Mouse (Mus musculus): Measurements from ENCODE around the gene Olfr943. TPM values are rescaled to one million over a fixed set of nuclear protein-coding genes. Genes with fewer than 3 reads are reported as not detected.

The Olfr943 gene
- not detected in 2 replicates for polyA plus RNA-seq (2016; fragmentation: Nextera tagmentation; extraction: Ambion mirVana)

- no peaks in the 10 kb centered on the region for H3K36me3 ChIP-seq
- no peaks in the 10 kb centered on the region for H3K4me1 ChIP-seq
- no peak for DNase-seq (ENCODE audit: low spot score)
- WGBS = 90% methylated on average over 5 of the region's 5 CpGs
- no peaks in the 10 kb centered on the region for H3K27me3 ChIP-seq (ENCODE audit: insufficient read depth, poor library complexity, severe bottlenecking)
- H3K27ac ChIP-seq = no peak within 1 kb of the TSS
- H3K4me3 ChIP-seq = no peak within 1 kb of the TSS
- no peaks in the 10 kb centered on the region for H3K9me3 ChIP-seq
Observed at GRCm38 (mm10) chr9:39166004-39166403, at the start of gene Olfr943. TSS of gene Olfr943 (plus strand) at chr9:39166304.

GRCm38 (mm10) chr9:39127326-39127725 lies 38.8 kb upstream of the Olfr943 start:
- H3K36me3 ChIP-seq = no peaks in the 10 kb centered on the region
- H3K4me1 ChIP-seq = no peaks in the 10 kb centered on the region
- H3K27me3 ChIP-seq (ENCODE audit: insufficient read depth, poor library complexity, severe bottlenecking) = no peaks in the 10 kb centered on the region
- 71% methylated on average over 1 of the region's 1 CpGs for WGBS
- H3K4me3 ChIP-seq = no peak overlapping the region
- H3K9me3 ChIP-seq = no peaks in the 10 kb centered on the region
- H3K27ac ChIP-seq = no peak overlapping the region
- DNase-seq (ENCODE audit: low spot score) = no peak

GRCm38 (mm10) chr9:39127831-39128230 lies 38.3 kb upstream of the Olfr943 start, which contains the start of gene Olfr27:
TSS of gene Olfr27 (plus strand) at chr9:39128131.
- Histone ChIP-seq H3K4me3 (no peak within 1 kb of the TSS), H3K4me1 (no peaks in the 10 kb centered on the region), H3K9me3 (no peaks in the 10 kb centered on the region), H3K27me3 (ENCODE audit: insufficient read depth, poor library complexity, severe bottlenecking) (no peaks in the 10 kb centered on the region), H3K27ac (no peak within 1 kb of the TSS), H3K36me3 (no peaks in the 10 kb centered on the region)
- DNase-seq (ENCODE audit: low spot score) = no peak

GRCm38 (mm10) chr9:39152401-39152800 lies 13.7 kb upstream of the Olfr943 start:
- no peaks in the 10 kb centered on the region for H3K4me1 ChIP-seq
- no peaks in the 10 kb centered on the region for H3K36me3 ChIP-seq
- H3K9me3 ChIP-seq = no peaks in the 10 kb centered on the region
- DNase-seq (ENCODE audit: low spot score) = no peak
- H3K27me3 ChIP-seq (ENCODE audit: insufficient read depth, poor library complexity, severe bottlenecking) = no peaks in the 10 kb centered on the region
- H3K4me3 ChIP-seq = no peak overlapping the region
- WGBS = 38% methylated on average over 1 of the region's 1 CpGs
- H3K27ac ChIP-seq = no peak overlapping the region

- DNase-seq (ENCODE audit: low spot score) = no peak
- Histone ChIP-seq H3K36me3 (no peaks in the 10 kb centered on the region), H3K4me3 (no peak within 1 kb of the TSS), H3K27me3 (ENCODE audit: insufficient read depth, poor library complexity, severe bottlenecking) (no peaks in the 10 kb centered on the region), H3K4me1 (no peaks in the 10 kb centered on the region), H3K9me3 (no peaks in the 10 kb centered on the region), H3K27ac (no peak within 1 kb of the TSS)
Observed at GRCm38 (mm10) chr9:39201620-39202019, 35.5 kb downstream of the Olfr943 start, which contains the start of gene Olfr944. TSS of gene Olfr944 (plus strand) at chr9:39201920.

Other genes starting within 250 kb of the Olfr943 start
- gene Olfr930, start 236.5 kb upstream of the Olfr943 start, polyA plus RNA-seq (2016; fragmentation: Nextera tagmentation; extraction: Ambion mirVana) = not detected in 2 replicates
- gene Olfr933, start 194.0 kb upstream of the Olfr943 start, polyA plus RNA-seq (2016; fragmentation: Nextera tagmentation; extraction: Ambion mirVana) = not detected in 2 replicates
- gene Olfr934, start 178.0 kb upstream of the Olfr943 start, polyA plus RNA-seq (2016; fragmentation: Nextera tagmentation; extraction: Ambion mirVana) = not detected in 2 replicates
- gene Olfr935, start 166.6 kb upstream of the Olfr943 start, polyA plus RNA-seq (2016; fragmentation: Nextera tagmentation; extraction: Ambion mirVana) = not detected in 2 replicates
- gene Olfr146, start 142.9 kb upstream of the Olfr943 start, polyA plus RNA-seq (2016; fragmentation: Nextera tagmentation; extraction: Ambion mirVana) = not detected in 2 replicates
- gene Olfr937, start 101.4 kb upstream of the Olfr943 start, polyA plus RNA-seq (2016; fragmentation: Nextera tagmentation; extraction: Ambion mirVana) = not detected in 2 replicates
- gene Olfr938, start 87.4 kb upstream of the Olfr943 start, polyA plus RNA-seq (2016; fragmentation: Nextera tagmentation; extraction: Ambion mirVana) = not detected in 2 replicates
- not detected in 2 replicates for gene Olfr27, start 38.2 kb upstream of the Olfr943 start, polyA plus RNA-seq (2016; fragmentation: Nextera tagmentation; extraction: Ambion mirVana)
- not detected in 2 replicates for gene Olfr944, start 35.6 kb downstream of the Olfr943 start, polyA plus RNA-seq (2016; fragmentation: Nextera tagmentation; extraction: Ambion mirVana)
- gene Olfr1537, start 83.7 kb downstream of the Olfr943 start, polyA plus RNA-seq (2016; fragmentation: Nextera tagmentation; extraction: Ambion mirVana) = not detected in 2 replicates
- not detected in 2 replicates for gene Olfr945, start 110.5 kb downstream of the Olfr943 start, polyA plus RNA-seq (2016; fragmentation: Nextera tagmentation; extraction: Ambion mirVana)
- not detected in 2 replicates for gene Olfr948, start 159.7 kb downstream of the Olfr943 start, polyA plus RNA-seq (2016; fragmentation: Nextera tagmentation; extraction: Ambion mirVana)
- gene Olfr951, start 221.1 kb downstream of the Olfr943 start, polyA plus RNA-seq (2016; fragmentation: Nextera tagmentation; extraction: Ambion mirVana) = not detected in 2 replicates

Data from heart, embryonic 10.5 days (tissue).